Mouse (Mus musculus): Measurements from ENCODE around the gene Prop1.

DNA sequence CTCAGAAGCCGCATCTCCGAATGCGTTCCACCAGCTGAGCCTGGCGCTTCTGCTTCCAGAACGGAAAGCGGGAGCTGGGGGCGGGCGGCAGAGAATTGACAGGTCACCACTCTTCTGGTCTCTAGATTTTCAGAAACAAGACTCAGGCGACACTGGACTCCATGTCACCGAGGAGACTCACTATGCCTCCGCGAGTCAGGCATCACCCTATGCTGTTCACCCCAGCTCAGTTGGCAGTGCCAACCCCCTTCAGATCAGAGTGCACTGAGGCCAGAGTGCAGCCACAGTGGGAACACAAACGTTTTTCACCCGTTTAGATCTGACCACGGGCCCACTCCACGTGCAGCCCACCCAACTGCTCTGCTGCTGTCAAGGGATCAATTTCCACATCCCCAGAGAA is 22.5 kb downstream of the Prop1 start:
- no peak for TF ChIP-seq CTCF (IDR thresholded peaks at IDR 0.05; ENCODE audit: borderline replicate concordance, control insufficient read depth, extremely low read depth, insufficient read depth, low read length, poor library complexity)
- no peak for TF ChIP-seq POLR2A (IDR thresholded peaks at IDR 0.05; ENCODE audit: control insufficient read depth, extremely low read depth, insufficient read depth, low read length, poor library complexity)

All from thymus, adult 2 months (tissue).